Mouse (Mus musculus): Measurements from ENCODE around the gene Phospho2.

GRCm38 (mm10) chr2:69802911-69803312 is 13.5 kb downstream of the Phospho2 start:
- TF ChIP-seq CTCF (IDR thresholded peaks at IDR 0.05): peak; percentile 85
- TF ChIP-seq EP300 (IDR thresholded peaks at IDR 0.05): no peak
